Mouse (Mus musculus): ENCODE results near the gene Arap1.

Arap1 gene

DNA sequence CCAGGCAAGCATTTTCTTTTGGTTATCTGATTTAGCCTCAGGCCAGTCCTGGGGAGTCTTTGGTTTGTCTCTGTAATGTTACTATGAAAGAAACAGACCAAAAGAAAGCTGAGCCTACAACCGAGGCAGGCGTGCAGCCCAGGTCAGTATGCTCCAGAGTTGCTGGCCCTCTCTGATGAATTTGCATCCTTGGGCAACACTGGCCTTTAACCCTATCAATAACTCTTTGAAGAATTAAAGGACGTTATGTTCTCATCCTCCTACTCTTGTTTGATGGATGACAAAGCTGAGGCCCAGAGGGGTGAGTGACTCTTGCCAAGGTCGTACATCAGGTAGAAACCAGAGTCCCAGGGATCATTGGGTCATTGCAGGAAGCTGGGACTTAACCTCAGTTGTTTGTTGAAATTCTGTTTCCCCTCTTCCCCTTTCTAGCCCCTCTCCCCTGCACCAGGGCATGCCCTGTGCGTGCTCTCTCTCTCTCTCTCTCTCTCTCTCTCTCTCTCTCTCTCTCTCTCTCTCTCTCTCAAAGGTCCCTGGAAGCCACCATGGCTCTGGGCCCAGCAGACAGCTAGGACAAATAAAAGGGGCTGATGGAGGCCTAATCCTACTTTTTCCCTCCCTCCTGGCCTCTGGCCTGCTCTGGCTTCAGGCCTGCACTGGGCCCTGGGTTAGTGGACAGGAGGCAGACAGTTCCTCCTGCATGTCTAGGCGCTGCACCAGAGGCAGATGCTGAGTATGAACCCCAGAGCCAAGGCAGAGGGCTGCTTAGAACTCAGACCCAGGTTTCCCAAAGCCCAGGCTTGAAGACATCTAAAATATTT lies 23.5 kb upstream of the Arap1 start:
- ATAC-seq (ENCODE audit: insufficient number of reproducible peaks, low FRiP score, low TSS enrichment): no peak

DNA sequence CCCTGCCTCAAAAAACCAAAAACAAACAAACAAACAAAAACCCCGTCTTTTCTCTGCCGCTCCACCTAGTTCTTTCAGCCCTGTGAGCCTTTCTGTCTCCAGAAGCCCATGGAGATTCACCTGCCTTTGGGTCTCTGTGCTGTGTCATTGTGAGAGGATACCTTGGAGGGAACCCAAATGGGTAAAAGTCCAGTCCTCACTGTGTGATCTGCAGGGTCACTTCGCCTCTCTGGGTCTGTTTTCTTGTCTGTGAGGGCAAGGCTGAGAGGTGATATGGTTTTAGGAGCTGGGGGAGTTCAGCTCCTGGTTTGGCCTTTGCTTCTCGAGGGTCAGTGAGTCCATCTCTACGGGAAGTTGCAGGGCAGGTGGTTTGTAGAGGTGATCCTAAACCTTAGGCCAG lies 21.9 kb upstream of the Arap1 start:
- ATAC-seq (ENCODE audit: insufficient number of reproducible peaks, low FRiP score, low TSS enrichment): no peak

DNA sequence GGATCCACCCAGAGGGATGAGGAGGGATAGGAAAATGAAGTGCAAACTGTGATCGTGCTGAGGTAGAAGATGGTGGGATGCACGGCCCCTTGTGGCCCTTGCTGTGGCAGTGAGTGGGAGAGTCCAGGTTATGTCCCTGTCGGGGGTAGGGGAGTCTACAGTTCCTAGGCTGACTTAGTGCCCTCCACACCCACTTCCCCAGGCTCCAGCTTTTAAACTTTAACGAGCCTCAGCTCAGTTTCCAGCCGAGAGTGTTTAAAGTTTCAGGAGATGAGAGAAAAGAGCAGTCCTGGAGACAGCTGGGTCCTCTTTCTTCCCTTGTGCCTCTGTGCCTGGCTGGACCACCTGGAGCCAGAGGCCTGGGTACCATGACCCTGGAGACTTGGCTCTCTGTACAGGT lies 20.6 kb upstream of the Arap1 start:
- ATAC-seq (ENCODE audit: insufficient number of reproducible peaks, low FRiP score, low TSS enrichment): no peak

DNA sequence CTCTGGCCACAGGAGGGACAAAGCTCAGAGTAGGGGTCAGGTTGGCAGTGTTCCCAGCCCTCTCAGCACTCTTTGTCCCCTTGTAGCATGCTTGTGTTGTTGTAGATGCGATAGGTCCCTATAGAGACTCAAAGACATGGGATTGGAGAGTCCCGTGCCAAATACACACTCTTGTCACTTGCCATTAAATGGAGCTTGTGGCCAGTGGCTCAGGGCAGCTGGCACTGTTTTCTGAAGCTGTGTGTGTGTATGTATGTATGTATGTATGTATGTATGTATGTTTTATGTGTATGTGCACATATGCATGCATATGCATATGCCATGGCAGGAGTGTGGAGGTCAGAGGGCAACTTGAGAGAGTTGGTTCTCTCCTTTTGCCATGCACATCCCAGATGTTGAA lies 20.1 kb upstream of the Arap1 start:
- no peak for ATAC-seq (ENCODE audit: insufficient number of reproducible peaks, low FRiP score, low TSS enrichment)

DNA sequence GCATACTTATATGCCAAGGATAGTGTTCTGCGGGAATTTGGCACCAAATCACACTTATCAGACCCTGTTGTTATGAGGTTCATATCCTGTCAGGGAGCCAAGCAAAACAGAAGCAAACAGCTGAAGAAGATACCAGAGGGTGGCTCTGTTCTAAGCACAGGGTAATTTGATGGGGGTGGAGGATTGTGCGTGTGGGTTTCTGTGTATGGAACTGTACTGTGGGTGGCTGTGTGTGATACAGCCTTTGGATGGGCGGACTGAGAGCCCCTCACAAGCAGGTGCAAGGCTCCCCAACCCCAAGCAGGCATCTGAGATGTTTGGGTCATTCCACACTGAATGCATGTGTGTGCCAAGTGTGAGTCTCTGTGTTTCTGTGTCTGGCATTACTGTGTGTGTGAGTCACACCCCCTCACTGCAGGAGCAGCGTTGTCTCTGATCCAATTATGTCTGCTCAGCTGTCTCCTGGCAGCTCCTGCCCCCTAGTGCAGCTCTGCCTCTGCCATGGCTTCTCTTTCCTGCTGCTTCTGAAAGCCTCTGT lies 19.2 kb upstream of the Arap1 start:
- no peak for ATAC-seq (ENCODE audit: insufficient number of reproducible peaks, low FRiP score, low TSS enrichment)

DNA sequence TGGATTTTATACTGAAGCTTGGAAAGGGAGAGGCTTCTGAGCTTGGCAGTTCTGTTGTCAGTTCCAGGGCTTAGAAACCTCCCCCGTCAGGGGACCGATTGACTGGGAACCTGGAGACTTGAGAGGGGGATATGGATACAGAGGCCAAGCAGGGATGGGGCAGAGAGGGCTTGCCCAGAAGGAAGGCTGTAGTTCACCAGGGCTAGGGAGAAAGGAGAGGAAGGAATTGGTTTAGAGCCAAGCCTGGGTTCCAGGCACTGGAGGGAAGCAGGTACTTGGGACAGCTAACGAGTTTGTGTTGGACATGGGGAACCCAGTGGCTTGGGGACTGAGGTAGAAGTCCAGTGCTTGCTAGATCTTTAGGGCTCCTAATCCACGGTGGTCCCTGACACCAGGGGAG lies 18.3 kb upstream of the Arap1 start:
- no peak for ATAC-seq (ENCODE audit: insufficient number of reproducible peaks, low FRiP score, low TSS enrichment)

DNA sequence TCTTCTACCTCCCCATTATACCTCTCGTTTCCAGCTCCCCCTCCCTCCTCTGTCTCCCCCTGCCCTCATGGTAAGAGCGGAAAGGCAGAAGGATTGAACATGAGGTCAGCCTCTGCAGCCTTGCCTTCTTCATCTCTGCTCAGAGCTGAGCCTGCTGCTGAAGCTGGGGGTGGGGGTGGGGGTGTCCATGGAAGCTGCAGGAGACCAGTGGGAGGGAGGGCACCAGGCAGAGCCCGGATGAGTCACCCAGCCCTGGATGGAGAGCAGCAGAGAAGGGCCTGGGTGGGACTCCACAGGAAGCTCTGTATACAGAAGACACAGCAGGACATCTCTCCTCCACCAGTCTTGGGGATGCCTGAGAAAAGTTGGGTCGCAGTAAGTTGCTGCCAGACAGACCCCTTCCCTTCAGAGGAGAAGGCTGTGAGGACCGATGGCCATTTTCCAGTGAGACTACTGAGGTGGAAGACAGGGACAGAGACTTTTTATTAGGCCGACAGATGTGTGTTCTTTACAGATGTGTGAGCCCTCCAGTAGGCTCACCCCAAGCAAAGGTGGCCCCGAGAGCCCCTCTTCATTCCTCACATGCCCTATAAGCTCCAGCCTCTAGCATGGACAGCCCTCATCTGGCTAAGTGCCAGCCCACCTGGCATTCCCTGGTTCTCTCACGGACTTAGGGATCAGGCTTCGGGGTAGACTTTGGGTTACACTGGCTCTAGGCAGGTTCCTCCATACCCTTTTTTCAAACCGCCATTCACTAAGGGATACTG lies 17.6 kb upstream of the Arap1 start:
- 0 out of 2 replicates have a peak, but pooled peaks have one; percentile 4 for ATAC-seq (ENCODE audit: insufficient number of reproducible peaks, low FRiP score, low TSS enrichment)

DNA sequence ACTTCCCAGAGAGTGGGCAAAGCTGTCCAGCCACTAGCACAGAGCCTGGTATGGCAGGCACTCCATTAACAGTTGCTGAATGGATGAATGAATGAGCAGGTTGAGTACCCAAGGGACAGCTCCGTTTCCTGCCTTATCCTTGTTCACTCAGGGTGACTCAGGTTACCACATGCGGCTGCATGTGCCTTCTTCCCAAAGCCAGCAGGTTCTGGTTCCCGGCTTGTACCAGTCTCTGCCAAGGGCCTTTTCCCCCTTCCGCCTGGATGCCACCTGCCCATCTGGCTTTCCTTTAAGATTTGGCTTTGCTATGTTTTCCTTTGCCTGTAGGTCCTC lies 17.1 kb upstream of the Arap1 start:
- peak; percentile 62; the same call in 1 of the 2 replicates for ATAC-seq (ENCODE audit: insufficient number of reproducible peaks, low FRiP score, low TSS enrichment)

DNA sequence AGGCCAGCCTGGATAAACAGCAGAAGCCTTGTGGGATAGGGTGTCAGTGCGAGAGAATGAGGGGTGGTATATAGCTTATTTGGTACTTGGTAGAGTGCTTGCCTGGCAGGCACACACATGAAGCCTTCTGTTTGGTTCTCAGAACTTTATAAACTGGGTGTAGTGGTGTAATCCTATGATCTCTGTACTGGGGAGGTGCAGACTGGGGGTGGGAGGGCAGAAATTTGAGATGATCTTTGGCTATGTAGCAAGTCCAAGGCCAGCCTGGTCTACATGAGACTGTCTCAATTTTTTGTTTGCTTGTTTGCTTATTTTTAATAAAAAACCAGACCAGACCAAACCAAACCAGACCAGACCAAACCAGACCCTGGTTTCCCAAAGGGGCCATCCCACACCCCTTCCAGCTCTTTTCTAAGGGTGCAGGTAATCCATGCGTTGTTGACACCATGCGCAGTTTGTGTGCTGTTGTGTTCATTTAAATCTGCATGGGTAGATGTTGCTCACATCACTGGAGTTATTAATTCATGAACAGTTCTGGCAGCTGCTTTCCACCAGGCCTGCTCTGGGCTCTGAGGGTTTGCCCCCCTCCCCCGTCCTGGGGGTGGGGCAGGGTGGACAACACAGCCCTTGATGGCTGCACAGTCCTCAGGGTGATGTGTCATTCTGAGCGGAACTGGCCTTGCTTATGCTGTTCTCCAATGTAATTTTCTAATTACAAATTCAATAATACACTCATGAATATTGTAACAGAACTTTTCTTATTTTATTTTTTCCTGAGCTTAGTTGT lies 15.6 kb upstream of the Arap1 start:
- ATAC-seq (ENCODE audit: insufficient number of reproducible peaks, low FRiP score, low TSS enrichment): no peak

DNA sequence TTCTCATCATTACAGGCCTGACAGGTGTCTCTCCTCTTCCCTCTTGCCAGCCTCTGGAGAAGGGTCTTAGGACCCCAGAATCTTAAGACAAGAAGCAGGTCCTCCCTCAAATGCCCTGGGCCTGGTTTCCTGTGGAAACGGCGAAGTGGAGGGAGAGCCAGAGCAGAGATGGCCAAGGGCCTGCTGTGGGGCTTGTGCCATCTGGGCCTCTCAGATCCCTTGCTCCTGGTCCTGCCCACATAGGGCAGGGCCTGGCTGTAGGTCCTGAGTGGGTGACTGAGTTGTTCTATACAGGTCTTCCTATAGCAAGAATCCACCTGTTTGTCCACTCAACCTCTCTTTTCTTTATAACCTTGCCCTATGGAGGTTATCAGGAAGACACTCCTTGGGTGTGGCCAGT lies 12.6 kb upstream of the Arap1 start:
- peak; percentile 51; the same call in 1 of the 2 replicates for ATAC-seq (ENCODE audit: insufficient number of reproducible peaks, low FRiP score, low TSS enrichment)

DNA sequence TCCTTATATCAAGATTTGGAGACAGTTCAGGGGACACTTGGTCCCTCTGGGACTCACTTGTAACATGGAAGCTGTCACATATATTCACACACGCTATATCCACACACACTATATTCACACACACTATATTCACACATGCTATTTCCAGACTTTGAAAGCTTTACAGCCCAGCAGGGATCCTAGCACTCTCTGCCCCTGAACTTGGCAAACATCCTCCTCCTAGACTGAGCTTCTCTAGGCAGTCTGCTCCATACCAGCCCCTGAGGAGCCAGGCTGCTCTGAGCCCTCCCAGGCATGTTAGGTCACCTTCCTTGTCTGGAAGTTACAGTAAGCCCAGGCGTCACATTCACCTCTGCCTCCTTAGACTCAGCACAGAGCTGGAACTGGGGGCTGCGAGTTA lies 11.2 kb upstream of the Arap1 start:
- no peak for ATAC-seq (ENCODE audit: insufficient number of reproducible peaks, low FRiP score, low TSS enrichment)

DNA sequence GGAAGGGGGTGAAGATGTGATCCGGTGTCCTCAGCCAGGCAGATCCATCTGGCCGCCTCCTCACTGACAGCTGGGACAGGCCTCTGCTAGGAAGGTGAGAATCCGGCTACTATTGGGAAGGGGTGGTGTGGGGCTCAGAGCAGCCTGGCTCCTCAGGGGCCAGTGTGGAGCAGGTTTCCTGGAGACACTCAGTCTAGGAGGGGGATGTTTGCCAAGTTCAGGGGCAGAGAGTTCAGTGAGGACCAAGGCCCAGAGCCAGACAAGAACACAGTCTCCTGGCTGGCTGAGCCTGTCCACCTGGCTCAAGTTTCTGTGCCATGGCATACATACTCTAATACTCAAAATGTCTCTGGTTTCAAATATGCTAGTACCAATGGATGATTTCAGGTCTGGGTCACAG lies 10.5 kb upstream of the Arap1 start:
- 0 out of 2 replicates have a peak, but pooled peaks have one; percentile 12 for ATAC-seq (ENCODE audit: insufficient number of reproducible peaks, low FRiP score, low TSS enrichment)

DNA sequence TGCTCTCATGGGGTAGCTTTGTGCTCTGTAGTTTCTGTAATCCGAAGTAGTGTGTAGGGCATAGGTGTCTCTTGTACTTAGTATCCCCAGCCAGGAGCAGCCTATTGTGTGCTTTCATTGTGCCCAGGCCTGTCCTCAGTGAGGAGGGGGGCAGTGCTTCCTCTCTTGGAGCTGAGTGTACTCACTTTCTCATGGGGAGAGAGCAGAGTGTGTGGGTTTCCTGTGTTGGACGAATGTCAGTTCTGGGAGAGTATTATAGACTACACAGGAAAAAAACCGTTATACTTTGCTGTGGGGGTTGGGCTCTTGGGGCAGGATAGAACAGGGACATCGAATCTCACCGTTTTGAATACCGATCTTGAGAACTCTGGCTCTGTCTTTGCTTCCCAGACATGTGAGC lies 6.5 kb upstream of the Arap1 start:
- no peak for ATAC-seq (ENCODE audit: insufficient number of reproducible peaks, low FRiP score, low TSS enrichment)

DNA sequence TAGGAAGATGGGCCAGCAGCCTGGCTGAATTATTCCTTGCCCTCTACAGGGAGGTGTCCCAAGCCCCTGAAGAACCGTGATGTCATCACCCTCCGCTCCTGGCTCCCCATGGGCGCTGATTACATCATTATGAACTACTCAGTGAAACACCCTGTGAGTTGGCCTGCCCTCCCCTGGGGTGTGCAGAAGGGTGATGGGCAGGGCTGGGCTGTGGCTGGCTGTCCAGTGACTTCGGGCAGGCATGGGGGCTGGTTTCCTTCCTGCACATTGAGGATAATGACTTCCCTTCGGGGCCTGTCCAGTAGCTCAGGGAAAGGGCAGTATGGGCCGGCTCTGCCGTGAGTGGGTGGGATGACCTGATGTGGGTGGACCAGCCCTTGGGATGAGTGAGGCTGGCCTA lies 4.7 kb upstream of the Arap1 start:
- ATAC-seq (ENCODE audit: insufficient number of reproducible peaks, low FRiP score, low TSS enrichment): no peak

DNA sequence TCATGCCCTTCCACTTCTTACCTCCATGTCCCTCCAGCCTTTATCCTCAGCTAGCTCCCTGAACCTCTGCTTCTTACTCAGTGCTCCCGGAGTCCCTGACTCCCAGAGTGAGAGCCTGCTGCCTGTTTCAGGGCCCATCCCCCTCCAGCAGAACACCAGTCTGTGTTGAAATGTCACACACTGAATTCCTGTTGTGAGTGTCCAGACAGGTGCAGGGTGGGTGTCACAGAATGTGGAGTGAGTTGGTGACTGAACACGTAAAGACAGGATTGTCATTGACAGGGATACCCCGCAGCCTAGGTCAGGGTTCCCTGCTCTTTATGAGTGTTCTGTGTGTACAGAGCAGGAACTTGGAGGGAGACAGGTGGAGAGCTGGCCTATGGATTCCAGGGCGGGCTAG lies 3.0 kb upstream of the Arap1 start:
- no peak for ATAC-seq (ENCODE audit: insufficient number of reproducible peaks, low FRiP score, low TSS enrichment)

DNA sequence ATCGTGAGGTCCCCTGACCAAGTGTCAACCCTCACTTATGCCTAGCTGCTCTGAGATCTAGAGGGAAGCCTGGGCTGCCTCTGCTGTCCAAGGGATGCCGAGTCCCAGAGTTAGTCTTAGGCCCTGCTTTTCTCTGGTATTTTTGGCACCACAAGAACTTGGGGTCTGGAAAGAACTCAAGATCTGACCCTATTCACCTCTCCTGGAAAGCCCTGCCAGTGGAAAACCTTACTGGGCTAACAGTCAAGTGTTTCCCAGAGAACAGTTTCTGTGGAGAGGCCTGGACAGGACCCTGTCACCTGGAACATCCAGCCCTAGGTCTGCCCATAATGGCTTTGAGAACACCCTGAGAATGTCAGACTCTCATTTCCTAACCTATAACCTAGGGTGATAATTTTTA lies 876 bp upstream of the Arap1 start:
- no peak for ATAC-seq (ENCODE audit: insufficient number of reproducible peaks, low FRiP score, low TSS enrichment)

DNA sequence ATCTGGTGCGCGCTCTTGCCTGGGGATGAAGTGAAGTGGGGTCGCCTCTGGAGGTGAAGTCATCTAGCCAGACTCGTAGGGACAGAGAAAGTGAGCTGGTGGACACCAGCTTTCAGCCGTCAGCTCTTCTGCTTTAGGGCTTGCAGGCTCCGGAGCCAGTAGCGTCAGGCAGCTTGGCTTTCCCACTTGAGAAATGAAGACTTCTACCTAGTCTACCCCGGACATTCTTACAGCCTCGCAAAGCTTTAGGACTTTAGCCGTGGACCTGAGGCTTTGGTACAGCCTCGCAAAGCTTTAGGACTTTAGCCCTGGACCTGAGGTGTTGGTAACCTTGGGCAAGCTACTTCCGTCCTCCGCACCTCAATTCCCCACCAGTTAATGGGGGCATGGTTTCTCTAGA lies 445 bp downstream of the Arap1 start:
- no peak for ATAC-seq (ENCODE audit: insufficient number of reproducible peaks, low FRiP score, low TSS enrichment)

DNA sequence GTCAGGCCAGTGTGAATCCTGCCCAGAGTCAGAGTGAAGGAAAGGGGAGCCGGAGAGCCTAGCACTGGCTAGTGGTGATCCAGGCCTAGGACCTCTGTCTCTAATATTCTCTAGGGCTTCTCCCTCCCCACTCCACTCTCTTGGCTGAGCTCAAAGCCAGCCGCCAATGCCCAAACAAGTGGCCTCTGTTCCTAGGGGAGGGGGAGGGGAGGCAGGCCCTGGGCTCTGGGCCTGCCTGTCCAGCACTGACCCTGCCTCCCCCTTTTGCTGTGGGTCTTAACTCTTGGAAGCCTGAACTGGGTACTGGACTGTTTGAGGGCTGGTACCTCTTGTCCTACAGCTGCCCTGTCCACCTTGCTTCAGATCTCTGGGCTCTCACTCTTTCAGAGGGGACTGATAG lies 2.0 kb downstream of the Arap1 start:
- 0 out of 2 replicates have a peak, but pooled peaks have one; percentile 32 for ATAC-seq (ENCODE audit: insufficient number of reproducible peaks, low FRiP score, low TSS enrichment)

DNA sequence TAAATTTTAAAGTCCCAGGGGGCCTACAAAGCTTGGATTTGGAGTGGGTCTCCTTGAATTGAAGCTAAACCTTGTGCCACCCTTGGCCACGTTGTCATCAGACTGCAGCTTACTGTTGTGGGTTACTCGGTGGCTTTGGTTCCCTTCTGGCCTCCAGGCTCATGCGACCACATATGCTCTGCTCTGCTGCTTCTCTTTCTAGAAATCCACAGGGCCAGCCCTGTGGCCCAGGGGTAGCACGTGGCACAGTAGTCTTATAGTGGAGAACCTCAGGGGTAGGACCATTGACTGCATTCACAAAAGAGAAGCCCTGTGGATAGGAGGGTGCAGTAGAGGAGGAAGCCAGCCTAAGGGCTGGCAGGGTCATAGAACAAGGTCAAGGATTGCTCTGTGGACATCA lies 4.5 kb downstream of the Arap1 start:
- ATAC-seq (ENCODE audit: insufficient number of reproducible peaks, low FRiP score, low TSS enrichment): no peak

DNA sequence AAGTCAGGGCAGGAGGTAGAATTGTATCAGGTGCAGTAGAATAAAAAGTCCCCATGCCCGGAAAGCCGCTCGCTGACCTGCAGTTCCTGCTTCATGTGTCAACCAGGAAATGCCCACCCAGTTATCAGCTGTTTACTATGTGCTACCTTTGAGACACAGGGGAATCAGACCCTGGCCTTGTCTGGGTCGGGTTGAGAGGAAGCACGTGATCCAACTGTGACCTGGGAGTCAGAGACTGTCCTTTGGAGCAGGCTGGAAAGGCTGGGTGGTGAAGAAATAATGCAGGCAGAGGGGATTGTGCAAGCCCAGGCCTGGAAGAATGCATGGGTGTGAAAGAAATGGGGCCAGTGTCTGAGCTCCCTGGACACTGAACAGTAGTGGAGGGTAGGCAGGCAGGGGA lies 6.6 kb downstream of the Arap1 start:
- no peak for ATAC-seq (ENCODE audit: insufficient number of reproducible peaks, low FRiP score, low TSS enrichment)

DNA sequence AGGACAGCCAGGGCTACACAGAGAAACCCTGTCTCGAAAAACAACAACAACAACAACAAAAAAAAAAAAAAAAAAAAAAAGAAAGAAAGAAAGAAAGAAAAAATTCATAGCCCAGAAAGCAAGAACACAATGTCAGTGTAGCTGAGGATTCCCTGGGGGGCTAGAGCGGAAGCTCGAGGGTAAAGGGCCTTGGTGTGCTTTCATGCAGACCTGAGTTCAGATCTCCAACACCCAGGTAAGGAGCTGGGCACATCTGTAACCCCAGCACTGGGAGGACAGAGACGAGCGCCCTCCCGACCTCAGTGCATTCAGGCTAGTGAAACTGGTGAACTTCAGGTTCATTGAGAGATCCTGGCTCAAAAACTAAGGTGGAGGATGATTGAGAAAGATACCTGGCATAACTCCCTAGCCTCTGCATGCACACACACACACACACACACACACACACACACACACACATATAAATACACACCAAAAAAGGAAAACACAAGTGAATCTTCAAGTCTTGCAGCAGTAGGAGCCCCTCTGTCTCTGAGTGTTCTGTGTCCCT lies 7.8 kb downstream of the Arap1 start:
- ATAC-seq (ENCODE audit: insufficient number of reproducible peaks, low FRiP score, low TSS enrichment): no peak

Measured in cerebellum, adult (tissue).